Mouse (Mus musculus) lung, postnatal 4 days (tissue): Measurements from ENCODE around the gene Lclat1.

Experiments used
- DNase-seq, 2 experiments: peaks; one replicate each; pipeline ENCODE4 v3.0.0; 2021

The Lclat1 gene

GRCm38 (mm10) chr17:73092103-73093097, 15.4 kb upstream of the Lclat1 start:
- DNase-seq: peak in 1 of 2 experiments; percentile 61

GRCm38 (mm10) chr17:73095070-73095469, 12.7 kb upstream of the Lclat1 start:
- DNase-seq: no peak

- DNase-seq: no peak
Observed at GRCm38 (mm10) chr17:73095585-73095984, 12.2 kb upstream of the Lclat1 start.

GRCm38 (mm10) chr17:73096484-73096883, 11.3 kb upstream of the Lclat1 start:
- DNase-seq: peak; percentile 43 to 57

- DNase-seq: no peak
Observed at GRCm38 (mm10) chr17:73098636-73099035, 9.1 kb upstream of the Lclat1 start.

- DNase-seq: no peak
Observed at GRCm38 (mm10) chr17:73100396-73100795, 7.4 kb upstream of the Lclat1 start.

- no peak for DNase-seq
Observed at GRCm38 (mm10) chr17:73102538-73102937, 5.2 kb upstream of the Lclat1 start.

- DNase-seq: no peak
Observed at GRCm38 (mm10) chr17:73108170-73108887, 544 bp downstream of the Lclat1 start.

GRCm38 (mm10) chr17:73108888-73109259, 1.1 kb downstream of the Lclat1 start:
- no peak for DNase-seq

- no peak for DNase-seq
Observed at GRCm38 (mm10) chr17:73112128-73112527, 4.3 kb downstream of the Lclat1 start.

GRCm38 (mm10) chr17:73112601-73113000, 4.8 kb downstream of the Lclat1 start:
- DNase-seq: peak in 1 of 2 experiments; percentile 32

GRCm38 (mm10) chr17:73113230-73113629, 5.4 kb downstream of the Lclat1 start:
- DNase-seq: no peak

- DNase-seq: no peak
Observed at GRCm38 (mm10) chr17:73118134-73118533, 10.3 kb downstream of the Lclat1 start.

GRCm38 (mm10) chr17:73118702-73119101, 10.9 kb downstream of the Lclat1 start:
- DNase-seq: no peak

- no peak for DNase-seq
Observed at GRCm38 (mm10) chr17:73119150-73119549, 11.4 kb downstream of the Lclat1 start.

GRCm38 (mm10) chr17:73120545-73120944, 12.8 kb downstream of the Lclat1 start:
- DNase-seq: no peak

- DNase-seq: no peak
Observed at GRCm38 (mm10) chr17:73121726-73122125, 13.9 kb downstream of the Lclat1 start.

GRCm38 (mm10) chr17:73126349-73126748, 18.6 kb downstream of the Lclat1 start:
- DNase-seq: no peak

GRCm38 (mm10) chr17:73126903-73127302, 19.1 kb downstream of the Lclat1 start:
- peak; percentile 24 to 41 for DNase-seq

- DNase-seq: no peak
Observed at GRCm38 (mm10) chr17:73136562-73137484, 29.0 kb downstream of the Lclat1 start.

GRCm38 (mm10) chr17:73138217-73138616, 30.4 kb downstream of the Lclat1 start:
- no peak for DNase-seq

- DNase-seq: no peak
Observed at GRCm38 (mm10) chr17:73142029-73142428, 34.2 kb downstream of the Lclat1 start.

- no peak for DNase-seq
Observed at GRCm38 (mm10) chr17:73142445-73142844, 34.7 kb downstream of the Lclat1 start.
